Mouse (Mus musculus): ENCODE results near the gene Rabep2.
A peak's percentile ranks its signal among the peaks of the same experiment; 100 is the strongest.
"Not testable (repeated sequence)": the region's sequence is repeated elsewhere in the genome, so short reads cannot be mapped to it uniquely, and the experiment has no call there.

The Rabep2 gene

DNA sequence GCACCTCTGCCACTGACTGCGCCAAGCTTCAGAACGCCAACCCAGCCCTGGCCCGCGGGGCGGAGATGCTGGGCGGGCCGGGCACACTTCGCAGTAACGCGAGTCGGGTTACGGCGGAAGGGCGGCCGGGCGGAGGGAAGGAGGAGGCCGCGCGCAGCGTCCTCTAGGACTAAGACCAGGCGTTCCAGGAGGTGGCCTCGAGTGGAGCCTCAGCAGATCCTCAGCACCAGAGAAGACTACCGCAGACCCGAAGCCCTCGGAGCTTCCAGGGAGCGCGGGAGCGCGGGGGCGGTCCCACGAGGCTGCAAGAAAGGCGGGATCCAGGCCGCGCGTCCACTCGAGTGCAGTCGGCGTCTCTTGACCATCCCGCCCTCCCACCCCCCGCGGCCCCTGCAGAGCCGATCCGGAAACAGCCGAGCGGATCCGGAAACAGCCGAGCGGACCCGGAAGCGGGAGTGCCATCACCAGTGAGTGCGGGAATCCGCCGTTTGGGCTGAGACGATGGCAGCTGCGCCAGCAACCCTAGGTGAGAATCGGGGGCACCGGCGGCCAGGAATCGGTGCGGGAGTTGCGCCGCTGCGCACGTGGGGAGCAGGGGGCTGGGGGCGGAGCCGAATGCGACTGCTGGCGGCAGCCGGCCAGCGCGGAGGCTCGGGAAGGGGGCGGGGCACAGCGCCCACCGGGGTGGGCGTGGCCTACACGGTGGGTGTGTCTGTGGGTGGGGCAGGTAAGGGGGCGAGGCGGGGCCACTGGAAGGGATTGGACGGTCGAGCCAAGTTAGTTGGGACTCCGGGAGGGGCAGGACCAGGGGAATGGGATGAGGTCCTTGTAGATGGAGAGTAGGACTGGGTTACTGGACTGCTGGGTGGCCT lies at the start of gene Rabep2:
TSS of gene Rabep2 (plus strand) at position 129 of the 872 bp plus-strand sequence.
- peak; percentile 85 for ATAC-seq (ENCODE audit: low TSS enrichment)

DNA sequence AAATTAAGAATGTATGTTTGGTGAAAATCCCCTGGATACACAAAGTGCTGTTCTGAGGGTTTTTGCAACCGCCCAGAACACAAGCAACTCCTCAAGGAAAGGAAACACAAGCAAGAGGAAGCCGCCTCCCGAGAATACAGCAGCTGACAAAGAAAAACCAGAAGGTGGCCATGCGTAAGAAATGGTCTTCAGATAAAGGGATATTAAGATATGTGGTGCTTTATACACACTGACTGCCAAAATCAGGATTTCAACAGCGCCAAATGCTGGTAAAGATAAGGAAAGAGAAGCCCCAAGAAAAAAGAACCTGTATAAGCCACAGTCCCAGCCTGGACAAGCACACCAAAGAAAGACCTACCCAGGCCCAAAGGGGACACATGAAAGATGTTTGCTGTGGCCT lies 45.0 kb upstream of the Rabep2 start:
- ATAC-seq (ENCODE audit: low TSS enrichment): no peak

GRCm38 (mm10) chr7:126388185-126388584 lies 40.4 kb upstream of the Rabep2 start:
- no peak for ATAC-seq (ENCODE audit: low TSS enrichment)

DNA sequence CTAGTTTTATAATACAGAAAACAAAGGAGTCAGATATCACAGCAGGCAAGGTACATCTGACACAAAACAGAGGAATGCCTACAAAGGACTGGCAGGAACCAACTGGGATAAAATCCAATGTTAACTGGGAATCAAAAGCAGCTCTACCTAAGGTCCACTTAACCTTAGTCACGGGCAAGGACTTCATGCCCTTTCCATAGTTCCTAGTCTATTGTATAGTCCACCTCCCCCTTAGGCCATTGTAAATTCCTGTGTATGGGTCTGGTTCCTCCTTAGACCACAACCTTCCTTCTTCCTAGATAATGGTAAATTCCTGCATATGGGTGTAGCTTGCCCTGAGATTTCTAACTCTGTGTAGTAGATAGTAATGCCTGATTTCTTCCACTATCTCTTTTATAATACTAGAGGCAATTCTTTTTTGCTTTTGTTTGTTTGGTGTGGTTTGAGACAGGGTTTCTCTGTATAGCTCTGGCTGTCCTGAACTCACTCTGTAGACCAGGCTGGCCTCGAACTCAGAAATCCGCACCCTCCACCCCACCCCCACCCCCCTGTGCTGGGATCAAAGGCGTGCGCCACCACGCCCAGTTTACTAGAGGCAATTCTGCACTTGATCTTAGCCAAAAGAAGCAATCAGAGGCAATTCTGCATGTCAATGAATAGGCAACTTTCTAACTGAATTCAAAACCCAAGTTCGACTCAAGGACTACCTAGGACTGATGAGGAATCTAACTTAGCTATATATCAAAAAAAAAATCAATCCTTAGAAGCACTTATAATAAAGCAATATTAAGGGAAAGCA lies 36.3 kb upstream of the Rabep2 start:
- ATAC-seq (ENCODE audit: low TSS enrichment): not testable (repeated sequence)

DNA sequence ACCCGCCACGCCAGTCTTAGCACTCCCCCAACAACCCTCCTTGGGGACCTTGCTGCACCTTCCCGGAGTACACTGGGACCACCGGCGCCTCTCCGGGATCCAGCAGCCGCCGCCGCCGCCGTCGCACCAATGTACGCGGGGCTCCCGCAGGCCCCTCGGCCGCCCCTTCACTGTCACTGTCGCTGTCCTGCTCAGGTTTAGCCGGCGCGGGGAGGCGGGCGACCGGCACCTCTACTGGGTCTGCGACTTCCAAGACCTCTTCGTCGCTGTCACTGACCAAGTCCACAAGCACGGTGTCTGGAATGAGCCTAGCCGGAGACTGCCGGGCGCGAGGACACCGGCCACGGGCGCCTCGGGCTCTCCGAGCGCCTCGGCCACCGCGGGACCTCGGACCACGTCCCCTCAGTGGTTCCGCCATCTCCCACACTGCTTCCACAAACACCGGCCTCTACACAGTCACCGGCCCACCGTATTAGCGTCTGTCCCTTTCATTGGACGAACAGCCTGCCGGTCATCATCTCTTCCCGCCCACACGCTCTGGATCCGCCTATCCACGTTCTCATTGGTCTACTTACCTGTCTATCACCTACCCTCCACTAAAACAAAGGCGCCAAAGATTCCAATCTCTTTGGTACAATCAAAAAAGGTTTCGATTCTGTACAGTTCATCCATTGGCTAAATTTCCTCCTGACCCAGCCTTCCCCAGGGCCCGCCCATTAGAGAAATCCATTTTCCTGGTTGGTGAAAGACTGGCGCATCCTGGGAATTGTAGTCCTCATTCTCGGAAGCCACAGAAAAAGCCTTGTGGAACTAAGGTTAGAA lies 32.0 kb upstream of the Rabep2 start, which contains the start of gene Nfatc2ip:
TSS of gene Nfatc2ip (minus strand) at position 440 of the 822 bp plus-strand sequence.
- ATAC-seq (ENCODE audit: low TSS enrichment): peak; percentile 99

GRCm38 (mm10) chr7:126397221-126397620 lies 31.3 kb upstream of the Rabep2 start:
- no peak for ATAC-seq (ENCODE audit: low TSS enrichment)

GRCm38 (mm10) chr7:126397822-126398221 lies 30.7 kb upstream of the Rabep2 start:
- ATAC-seq (ENCODE audit: low TSS enrichment): no peak

- ATAC-seq (ENCODE audit: low TSS enrichment): no peak
Measured at GRCm38 (mm10) chr7:126399548-126399947, 29.0 kb upstream of the Rabep2 start.

- not testable (repeated sequence) for ATAC-seq (ENCODE audit: low TSS enrichment)
Measured at GRCm38 (mm10) chr7:126402518-126402917, 26.0 kb upstream of the Rabep2 start.

GRCm38 (mm10) chr7:126408686-126409085 lies 19.9 kb upstream of the Rabep2 start:
- no peak for ATAC-seq (ENCODE audit: low TSS enrichment)

DNA sequence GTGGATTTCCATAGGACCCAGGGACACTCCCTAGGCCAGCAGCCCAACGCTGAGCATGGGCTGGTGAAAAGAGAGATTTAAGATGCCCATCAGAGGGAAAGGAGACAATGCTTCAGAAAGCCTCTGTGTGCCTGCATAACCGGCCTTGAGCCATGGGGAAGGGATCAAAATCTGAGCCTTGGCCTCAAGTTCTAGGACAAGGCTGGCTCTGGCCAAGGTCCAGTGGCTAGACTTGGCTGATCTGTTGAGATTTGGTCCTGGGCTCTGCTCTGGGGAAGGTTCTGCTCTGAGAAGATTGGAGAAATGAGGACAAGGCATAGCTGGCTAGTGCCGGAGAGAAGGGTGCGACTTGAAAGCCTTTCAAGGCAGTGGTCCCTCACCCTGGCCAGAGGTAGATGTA lies 17.5 kb upstream of the Rabep2 start:
- no peak for ATAC-seq (ENCODE audit: low TSS enrichment)

DNA sequence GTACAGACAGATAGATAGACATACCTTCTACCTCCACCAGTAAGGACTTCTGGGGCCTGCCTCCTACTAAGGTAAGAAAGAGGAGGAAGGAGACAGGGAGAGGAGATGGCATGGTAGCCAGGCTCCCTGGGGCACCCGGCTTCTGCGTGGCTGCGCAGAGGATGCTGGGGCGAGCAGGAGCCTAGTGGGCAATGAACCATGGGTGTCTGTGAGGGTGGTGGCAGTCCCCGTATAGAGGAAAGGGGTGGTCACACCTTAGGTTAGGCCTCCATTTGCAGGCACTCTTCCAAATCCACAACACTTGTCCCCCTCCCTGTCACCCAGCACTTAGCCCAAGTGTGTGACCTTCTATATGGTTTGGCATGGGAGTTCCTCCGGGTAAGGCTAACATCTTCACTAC lies 13.8 kb upstream of the Rabep2 start, which contains the start of gene Cd19:
TSS of gene Cd19 (minus strand) at position 165 of the 400 bp plus-strand sequence.
- no peak for ATAC-seq (ENCODE audit: low TSS enrichment)

DNA sequence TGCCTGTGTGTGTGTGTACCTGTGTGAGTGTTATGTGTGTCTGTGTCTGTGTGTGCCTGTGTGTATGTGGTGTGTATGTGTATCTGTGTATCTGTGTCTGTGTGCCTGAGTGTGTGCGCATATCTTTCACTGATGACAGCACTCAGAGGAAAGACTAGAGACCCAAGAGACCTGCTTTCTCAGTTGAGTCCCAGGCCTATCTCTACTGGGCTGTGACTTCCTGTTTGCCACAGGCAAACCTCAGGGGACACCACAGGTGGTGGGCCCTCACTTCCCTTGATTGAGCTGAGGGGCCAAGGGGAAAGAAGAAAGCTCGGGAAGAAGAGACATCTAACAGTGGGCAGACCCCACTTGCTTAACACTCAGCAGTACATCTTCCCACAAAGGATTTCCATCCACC lies 11.9 kb upstream of the Rabep2 start:
- ATAC-seq (ENCODE audit: low TSS enrichment): no peak

DNA sequence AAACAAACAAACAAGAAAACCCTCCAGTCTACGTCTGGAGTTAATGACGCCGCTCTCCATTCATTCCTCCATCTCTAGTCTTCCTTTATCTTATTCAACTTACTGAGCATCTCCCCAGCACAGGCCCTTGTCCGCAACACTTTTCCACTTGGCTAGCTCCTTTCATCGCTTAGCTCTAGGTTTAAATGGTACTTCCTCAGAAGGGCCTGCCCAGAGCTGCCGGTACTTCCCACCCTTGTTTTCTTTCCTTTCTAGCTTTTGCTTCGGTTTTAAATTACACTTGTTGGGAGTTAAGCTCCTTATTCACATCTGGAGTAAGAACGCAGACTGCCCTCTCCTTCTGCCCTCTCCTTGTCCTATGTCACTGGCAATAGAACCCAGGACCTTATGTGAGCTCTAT lies 11.5 kb upstream of the Rabep2 start:
- no peak for ATAC-seq (ENCODE audit: low TSS enrichment)

GRCm38 (mm10) chr7:126417606-126418005 lies 11.0 kb upstream of the Rabep2 start:
- ATAC-seq (ENCODE audit: low TSS enrichment): no peak

DNA sequence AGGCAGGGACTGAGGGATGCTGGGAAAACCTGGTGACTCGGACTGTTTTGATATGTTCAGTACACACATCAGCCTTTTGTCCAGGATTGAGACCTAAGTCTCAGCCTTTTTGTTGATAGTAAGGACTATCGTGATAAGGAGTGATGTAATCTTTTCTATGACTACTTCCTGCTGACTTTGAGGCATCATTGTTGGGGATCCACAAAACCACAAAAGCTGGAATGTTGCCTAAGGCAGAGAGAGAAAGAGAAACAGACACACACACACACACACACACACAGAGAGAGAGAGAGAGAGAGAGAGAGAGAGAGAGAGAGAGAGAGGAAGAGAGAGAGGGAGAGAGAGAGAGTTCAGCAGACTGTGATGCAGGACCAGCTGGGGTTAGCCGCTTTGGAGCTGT lies 10.1 kb upstream of the Rabep2 start:
- ATAC-seq (ENCODE audit: low TSS enrichment): no peak

GRCm38 (mm10) chr7:126421756-126422155 lies 6.8 kb upstream of the Rabep2 start:
- no peak for ATAC-seq (ENCODE audit: low TSS enrichment)

DNA sequence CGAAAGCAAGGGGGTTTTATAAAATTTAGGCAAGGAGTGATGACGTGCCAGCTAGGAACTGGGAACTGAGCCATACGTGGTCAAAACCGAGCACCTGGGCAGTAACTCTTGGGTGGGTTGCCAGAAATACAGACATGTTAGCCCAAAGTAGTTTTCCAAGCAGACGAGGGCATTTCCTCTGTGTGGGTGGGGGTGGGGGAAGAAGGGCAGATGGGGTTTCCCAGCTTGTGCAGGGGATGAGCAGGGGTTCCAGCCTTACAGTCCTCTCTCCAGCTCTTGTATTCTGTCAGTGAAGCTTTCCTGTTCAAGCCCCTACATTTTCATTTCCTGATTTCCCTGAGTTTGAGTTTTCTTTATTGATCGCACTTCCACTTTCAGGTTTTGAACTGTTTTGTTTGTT lies 4.4 kb upstream of the Rabep2 start:
- ATAC-seq (ENCODE audit: low TSS enrichment): no peak

DNA sequence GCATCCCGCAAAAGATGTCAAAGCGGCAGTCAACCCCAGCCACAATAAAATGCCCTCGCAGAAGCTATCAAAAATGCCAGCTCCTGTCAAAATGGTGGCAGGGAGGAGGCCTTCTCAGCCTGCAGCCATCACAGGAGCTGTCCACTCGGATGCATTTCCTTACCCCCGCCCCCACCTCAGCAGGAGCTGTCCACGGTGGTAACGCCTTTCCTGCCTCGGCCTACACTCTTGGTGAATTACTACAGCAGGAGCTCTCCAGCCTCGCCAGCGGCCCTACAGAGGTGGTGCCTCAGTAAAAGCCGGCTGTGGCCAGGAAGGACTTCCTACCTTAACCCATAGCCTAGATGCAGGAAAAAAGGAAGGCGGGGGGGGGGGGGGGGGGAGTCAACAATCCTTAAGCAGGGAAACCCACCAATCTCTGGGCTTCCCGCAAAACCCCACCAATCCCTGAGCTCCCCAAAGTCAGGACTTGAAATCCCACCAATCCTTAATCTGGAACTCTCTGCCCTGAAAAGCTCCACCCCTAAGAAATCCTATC lies 1.2 kb upstream of the Rabep2 start:
- ATAC-seq (ENCODE audit: low TSS enrichment): no peak

- ATAC-seq (ENCODE audit: low TSS enrichment): 0 out of 2 replicates have a peak, but pooled peaks have one; percentile 10
Measured at GRCm38 (mm10) chr7:126428154-126428553, 405 bp upstream of the Rabep2 start.

DNA sequence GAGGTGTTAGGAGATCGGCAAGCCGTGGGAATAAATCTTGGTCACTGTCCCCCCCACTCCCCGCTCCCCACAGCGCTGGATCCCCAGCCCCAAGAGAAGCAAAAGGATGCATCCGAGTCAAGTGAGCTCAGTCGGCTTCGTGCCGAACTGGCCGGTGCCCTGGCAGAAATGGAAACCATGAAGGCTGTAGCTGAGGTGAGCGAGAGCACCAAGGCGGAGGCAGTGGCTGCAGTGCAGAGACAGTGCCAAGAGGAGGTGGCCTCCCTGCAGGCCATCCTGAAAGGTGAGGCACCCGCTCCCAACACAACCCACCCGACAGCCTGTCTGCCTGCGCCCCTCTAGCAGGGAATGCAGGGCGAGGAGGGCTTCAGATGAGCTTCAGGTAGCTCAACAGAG lies 942 bp downstream of the Rabep2 start:
- no peak for ATAC-seq (ENCODE audit: low TSS enrichment)

All from frontal cortex, adult (tissue).